Mouse (Mus musculus) B cell, adult 62 days (primary cell): Measurements from ENCODE around the gene Gimd1. TPM values are rescaled to one million over a fixed set of nuclear protein-coding genes. Genes with fewer than 3 reads are reported as not detected.

Experiments
- total RNA-seq: library from RNA; stranded (reverse); gene quantifications from 4 replicates; pipeline ENCODE4 v1.2.4, GENCODE M21; 2023

The Gimd1 gene
- total RNA-seq: not detected in 4 replicates

GRCm38 (mm10) chr3:132629601-132630239 is at the start of gene Gimd1:
Gene Gimd1, plus strand, starts transcription at chr3:132629820.

DNA sequence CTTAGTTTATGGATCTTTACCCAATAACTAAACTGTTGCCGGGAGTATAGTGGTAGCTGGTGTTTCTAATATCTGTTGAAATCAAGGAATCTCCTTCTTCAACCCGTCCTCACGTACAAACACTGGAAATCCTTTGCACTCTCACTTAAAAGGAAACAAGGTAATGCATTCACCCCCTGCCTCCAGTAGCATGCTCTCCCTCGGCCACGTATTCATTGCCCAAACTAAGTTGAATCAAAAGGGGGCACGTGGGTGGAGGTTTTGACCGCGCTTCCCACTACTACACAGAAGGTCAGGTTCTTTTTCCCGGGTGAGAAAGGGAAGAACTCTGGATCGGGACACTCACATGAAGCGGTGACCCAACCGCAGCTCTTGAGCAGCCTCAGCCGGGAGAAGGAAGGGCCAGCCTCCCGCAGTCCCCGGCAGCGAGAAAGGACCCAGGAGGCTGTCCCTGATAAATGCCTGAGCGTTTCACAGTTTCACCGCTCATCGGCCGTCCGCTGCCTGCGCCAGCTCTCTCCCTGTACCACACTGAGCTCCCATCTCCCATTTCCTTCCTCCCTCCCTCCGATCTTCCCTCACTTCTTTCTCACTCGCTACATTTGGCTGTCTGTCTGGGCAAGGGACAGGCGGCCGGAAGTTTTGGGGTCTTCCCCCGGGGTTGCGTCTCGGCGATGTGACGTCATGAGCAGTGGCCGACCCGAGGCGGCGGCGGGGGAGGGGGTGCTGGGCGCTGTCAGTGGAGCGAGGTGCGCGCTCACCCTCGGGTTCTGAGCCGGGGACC is 54.0 kb downstream of the Gimd1 start, which contains the start of gene Tbck:
Gene Tbck, plus strand, starts transcription at position 698 of the 784 bp plus-strand sequence.

DNA sequence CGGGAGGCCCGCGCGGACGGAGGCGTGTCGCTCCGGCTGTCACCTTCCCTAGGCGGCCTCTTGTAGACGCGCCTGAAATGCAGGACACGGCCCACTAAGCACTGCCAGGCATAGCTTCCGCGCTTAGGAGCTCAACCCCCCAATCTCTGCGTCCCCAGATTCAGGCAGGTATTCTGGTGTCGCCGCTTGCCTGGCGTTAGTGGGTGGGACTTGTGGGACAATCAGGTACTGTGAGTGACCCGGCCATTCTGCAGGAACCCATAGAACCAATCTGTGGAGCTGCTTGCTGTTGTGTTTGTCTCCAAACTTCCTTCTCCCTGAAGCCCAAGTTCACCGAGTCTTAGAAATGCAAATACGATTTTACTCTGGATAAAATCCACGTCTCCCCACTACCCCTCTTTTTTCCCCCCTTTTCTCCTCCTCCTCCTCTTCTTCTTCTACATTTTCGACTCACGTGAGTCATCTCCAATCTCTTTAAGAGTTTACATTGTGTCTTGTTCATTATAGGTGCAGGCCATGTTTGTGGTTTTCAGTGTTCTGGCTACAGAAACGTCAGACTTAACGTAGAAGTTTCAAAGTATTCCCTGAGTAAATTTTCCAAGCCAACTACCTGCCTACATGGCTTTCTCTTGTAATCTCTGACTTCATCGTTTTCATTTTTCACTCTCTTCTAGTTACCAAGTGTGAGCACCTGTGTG is 54.8 kb downstream of the Gimd1 start, which contains the start of gene Aimp1:
Gene Aimp1, minus strand, starts transcription at position 140 of the 698 bp plus-strand sequence.

Other genes with a start within 250 kb of the Gimd1 start
- gene Tbck, start 54.3 kb downstream of the Gimd1 start, total RNA-seq: 28.0 to 34.3 TPM (median 32.6 TPM) in 4 replicates
- 43.4 to 50.9 TPM (median 46.9 TPM) in 4 replicates for gene Aimp1, start 54.5 kb downstream of the Gimd1 start, total RNA-seq